In the genomic region with DNA sequence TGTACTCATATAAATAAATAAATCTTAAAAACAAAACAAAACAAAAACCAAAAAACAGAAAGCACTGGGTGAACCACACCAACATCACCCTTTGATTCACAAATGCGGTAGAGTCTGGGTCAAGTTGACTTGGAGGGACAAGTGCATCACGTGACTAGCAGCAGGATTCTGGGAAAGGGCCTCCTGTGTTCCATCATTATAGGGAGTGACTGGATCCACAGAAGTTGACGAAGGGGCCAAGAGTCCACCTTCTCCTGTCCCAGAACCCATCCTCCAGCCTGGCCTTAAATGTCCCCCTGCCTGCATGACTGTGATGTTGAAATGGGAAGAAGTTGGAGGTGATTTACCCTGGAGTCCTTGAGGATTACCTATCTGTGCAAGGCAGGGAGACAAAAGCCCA, we compare ENCODE assay signal across 22 mouse cellular contexts. TPM values are rescaled to one million over a fixed set of nuclear protein-coding genes. Genes with fewer than 3 reads are reported as not detected.
"Had no signal": no experiment of that assay in that cellular context is flagged by ENCODE, and none has a peak within 500 bp of the region (broad histone marks: within the 10 kb centered on the region; RNA-seq: fewer than 3 reads in every experiment).

No protein-coding gene starts in this region.

- H3K4me2 ChIP-seq: limb, embryonic 13.5 days; liver, embryonic 12.5 days; liver, embryonic 15.5 days; lung, embryonic 15.5 days; midbrain, embryonic 11.5 days; midbrain, embryonic 15.5 days; neural tube, embryonic 12.5 days; neural tube, embryonic 15.5 days had no signal

- H3K27ac ChIP-seq: layer of hippocampus, adult 2 months; limb, embryonic 10.5 days; limb, embryonic 13.5 days; liver, embryonic 12.5 days; liver, embryonic 15.5 days; lung, embryonic 15.5 days; midbrain, embryonic 15.5 days; neural tube, embryonic 12.5 days; neural tube, embryonic 15.5 days had no signal

- ATAC-seq: intestine, postnatal 0 days; liver, embryonic 12.5 days; midbrain, embryonic 15.5 days had no signal

- H3K9me3 ChIP-seq: limb, embryonic 10.5 days; limb, embryonic 13.5 days; liver, embryonic 12.5 days; liver, embryonic 15.5 days; lung, embryonic 15.5 days; megakaryocyte, embryonic 14.5 days; midbrain, embryonic 15.5 days; neural tube, embryonic 12.5 days; neural tube, embryonic 15.5 days had no signal

- H3K4me1 ChIP-seq: liver, embryonic 12.5 days; liver, embryonic 15.5 days; midbrain, embryonic 15.5 days had no signal

- H3K4me3 ChIP-seq: layer of hippocampus, adult 2 months; limb, embryonic 10.5 days; limb, embryonic 13.5 days; liver, embryonic 12.5 days; liver, embryonic 15.5 days; lung, embryonic 15.5 days; megakaryocyte, embryonic 14.5 days; midbrain, embryonic 15.5 days; neural tube, embryonic 12.5 days; neural tube, embryonic 15.5 days had no signal

- H3K36me3 ChIP-seq: midbrain, embryonic 15.5 days had no signal

- H3K27me3 ChIP-seq: limb, embryonic 13.5 days; liver, embryonic 12.5 days; liver, embryonic 15.5 days; lung, embryonic 15.5 days; midbrain, embryonic 15.5 days; neural tube, embryonic 12.5 days; neural tube, embryonic 15.5 days had no signal

- H3K9ac ChIP-seq: limb, embryonic 13.5 days; liver, embryonic 12.5 days; liver, embryonic 15.5 days; lung, embryonic 15.5 days; midbrain, embryonic 15.5 days; neural tube, embryonic 12.5 days; neural tube, embryonic 15.5 days had no signal

- DNase-seq: layer of hippocampus, adult 9-11 months; liver; lung, adult 18-20 months; lung, postnatal 10 days; lung, postnatal 36 days; right cerebral cortex, adult 18-20 months; right cerebral cortex, postnatal 25 days; thymus, adult 18-20 months; thymus, postnatal 36 days had no signal

RNA-seq across cellular contexts. Expression of a gene that starts 22.9 kb away (rescaled TPM):
- polyA plus RNA-seq: intestine, postnatal 0 days; urinary bladder, adult 2 months had no signal
